Mouse (Mus musculus) cerebellum, adult 11 months (tissue): Measurements from ENCODE around the gene Pi4ka.

Source experiments
- DNase-seq: peaks from one replicate; pipeline ENCODE4 v3.0.0; 2022

The Pi4ka gene

GRCm38 (mm10) chr16:17334574-17334973, 71.5 kb downstream of the Pi4ka start:
- DNase-seq, result no peak

- DNase-seq, result no peak
These were observed 74.3 kb downstream of the Pi4ka start for GRCm38 (mm10) chr16:17331855-17332254.

- DNase-seq, result no peak
These were observed 75.0 kb downstream of the Pi4ka start, which contains the start of gene Serpind1 for GRCm38 (mm10) chr16:17331116-17331515. Gene Serpind1, plus strand, starts transcription at chr16:17331371.

GRCm38 (mm10) chr16:17329848-17330570, 76.1 kb downstream of the Pi4ka start:
- DNase-seq, result no peak

- no peak for DNase-seq
These were observed 80.0 kb downstream of the Pi4ka start for GRCm38 (mm10) chr16:17326064-17326463.

GRCm38 (mm10) chr16:17324745-17325144, 81.4 kb downstream of the Pi4ka start:
- no peak for DNase-seq

GRCm38 (mm10) chr16:17321481-17321880, 84.6 kb downstream of the Pi4ka start:
- no peak for DNase-seq

- no peak for DNase-seq
These were observed 89.6 kb downstream of the Pi4ka start for GRCm38 (mm10) chr16:17316554-17316953.

GRCm38 (mm10) chr16:17312531-17312930, 93.6 kb downstream of the Pi4ka start:
- DNase-seq, result no peak

GRCm38 (mm10) chr16:17309036-17309435, 97.1 kb downstream of the Pi4ka start:
- no peak for DNase-seq

GRCm38 (mm10) chr16:17307461-17307860, 98.7 kb downstream of the Pi4ka start:
- no peak for DNase-seq

- no peak for DNase-seq
These were observed 102.4 kb downstream of the Pi4ka start for GRCm38 (mm10) chr16:17303521-17304245.

GRCm38 (mm10) chr16:17300818-17301217, 105.3 kb downstream of the Pi4ka start:
- no peak for DNase-seq

GRCm38 (mm10) chr16:17292751-17293150, 113.4 kb downstream of the Pi4ka start:
- peak; percentile 63 for DNase-seq

- DNase-seq, result no peak
These were observed 115.1 kb downstream of the Pi4ka start for GRCm38 (mm10) chr16:17291016-17291415.

- DNase-seq, result no peak
These were observed 119.0 kb downstream of the Pi4ka start for GRCm38 (mm10) chr16:17287103-17287502.

GRCm38 (mm10) chr16:17283151-17283550, 123.0 kb downstream of the Pi4ka start:
- DNase-seq, result no peak

GRCm38 (mm10) chr16:17280471-17280870, 125.6 kb downstream of the Pi4ka start:
- DNase-seq, result no peak

GRCm38 (mm10) chr16:17277342-17278211, 128.5 kb downstream of the Pi4ka start:
- DNase-seq, result peak; percentile 29

GRCm38 (mm10) chr16:17276164-17277151, 129.7 kb downstream of the Pi4ka start:
- DNase-seq, result peak; percentile 86

GRCm38 (mm10) chr16:17275721-17276120, 130.4 kb downstream of the Pi4ka start, which contains the start of gene Tmem191c:
Gene Tmem191c, plus strand, starts transcription at chr16:17276077.
- no peak for DNase-seq

GRCm38 (mm10) chr16:17271856-17272255, 134.3 kb downstream of the Pi4ka start:
- no peak for DNase-seq
